Mouse (Mus musculus): ENCODE measurements around the gene Coro2a. TPM values are rescaled to one million over a fixed set of nuclear protein-coding genes. Genes with fewer than 3 reads are reported as not detected.

Coro2a gene
- total RNA-seq, 1 experiment, result 2.5 TPM

DNA sequence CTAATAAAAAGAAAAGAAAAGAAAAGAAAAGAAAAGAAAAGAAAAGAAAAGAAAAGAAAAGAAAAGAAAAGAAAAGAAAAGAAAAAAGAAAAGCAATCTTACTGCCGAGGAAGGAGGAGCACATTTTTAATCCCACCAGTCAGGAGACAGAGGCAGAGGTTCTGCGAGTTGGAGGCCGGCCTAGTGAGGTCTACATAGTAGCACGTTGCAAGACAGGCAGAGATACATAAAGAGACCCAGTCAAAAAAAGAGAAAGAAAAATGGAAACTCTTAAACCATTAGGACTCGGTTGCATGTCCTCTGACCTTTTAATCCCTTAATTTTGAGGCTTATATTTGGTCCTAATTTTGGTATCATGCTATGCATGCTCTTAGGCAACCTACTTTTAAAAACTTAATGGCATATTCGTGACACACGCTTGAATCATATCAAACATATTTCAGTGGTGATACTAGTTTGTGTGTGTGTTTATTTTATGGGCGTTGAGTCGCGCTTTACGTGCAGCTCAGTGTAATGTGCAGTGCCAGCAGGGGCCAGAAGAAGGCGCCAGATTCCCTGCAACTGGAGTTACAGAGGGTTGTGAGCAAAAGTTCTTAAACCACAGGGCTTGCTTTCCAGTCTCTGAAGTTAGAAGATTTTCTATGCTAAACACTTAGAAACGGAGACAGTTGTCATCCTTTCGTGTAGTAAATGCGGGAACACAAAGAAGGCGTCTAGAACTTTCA, 94.1 kb downstream of the Coro2a start:
- Histone ChIP-seq H3K36me3 (ENCODE audit: control insufficient read depth, insufficient read depth, low read length, poor library complexity, severe bottlenecking) (peaks cover 4% of the 10 kb centered on the region), H3K9ac (ENCODE audit: insufficient read depth, low read depth, low read length, poor library complexity, severe bottlenecking) (no peak overlapping the region), H3K27ac (ENCODE audit: insufficient read depth, low read depth, low read length, poor library complexity, severe bottlenecking) (no peak overlapping the region), H3K4me1 (ENCODE audit: control insufficient read depth in 2 of 2, insufficient read depth in 2 of 2, low read length in 2 of 2, poor library complexity in 1 of 2) (0 out of 4 replicates have a peak, but pooled peaks cover 0 to 3% of the 10 kb centered on the region in 2 experiments), H3K9me3 (ENCODE audit: control insufficient read depth, insufficient read depth, low read depth, low read length) (no peaks in the 10 kb centered on the region), H3K4me3 (ENCODE audit: insufficient read depth in 1 of 2, low read depth in 1 of 2, low read length in 2 of 2, poor library complexity in 1 of 2, severe bottlenecking in 1 of 2) (peak overlapping the region; percentile 26 to 67; a peak in 2 of 4 replicates)
- in situ Hi-C loops (cut with MboI; ENCODE audit: low sequenced_read_pairs in 2 of 2, unreplicated experiment in 2 of 2), result no loop called here
- DNase-seq (ENCODE audit: low read depth, low spot score), result peak; percentile 77
- TF ChIP-seq MAFK (IDR thresholded peaks at IDR 0.05; ENCODE audit: insufficient read depth, low read depth, low read length) (no peak), ZNF384 (IDR thresholded peaks at IDR 0.05; ENCODE audit: low read depth, low read length) (no peak), CHD2 (IDR thresholded peaks at IDR 0.05; ENCODE audit: low read depth, low read length) (no peak), ZC3H11A (IDR thresholded peaks at IDR 0.05; ENCODE audit: borderline replicate concordance, low read depth, low read length) (peak; percentile 31; the same call in 1 of the 2 replicates), HCFC1 (IDR thresholded peaks at IDR 0.05; ENCODE audit: borderline replicate concordance, insufficient read depth, low read length) (no peak)

DNA sequence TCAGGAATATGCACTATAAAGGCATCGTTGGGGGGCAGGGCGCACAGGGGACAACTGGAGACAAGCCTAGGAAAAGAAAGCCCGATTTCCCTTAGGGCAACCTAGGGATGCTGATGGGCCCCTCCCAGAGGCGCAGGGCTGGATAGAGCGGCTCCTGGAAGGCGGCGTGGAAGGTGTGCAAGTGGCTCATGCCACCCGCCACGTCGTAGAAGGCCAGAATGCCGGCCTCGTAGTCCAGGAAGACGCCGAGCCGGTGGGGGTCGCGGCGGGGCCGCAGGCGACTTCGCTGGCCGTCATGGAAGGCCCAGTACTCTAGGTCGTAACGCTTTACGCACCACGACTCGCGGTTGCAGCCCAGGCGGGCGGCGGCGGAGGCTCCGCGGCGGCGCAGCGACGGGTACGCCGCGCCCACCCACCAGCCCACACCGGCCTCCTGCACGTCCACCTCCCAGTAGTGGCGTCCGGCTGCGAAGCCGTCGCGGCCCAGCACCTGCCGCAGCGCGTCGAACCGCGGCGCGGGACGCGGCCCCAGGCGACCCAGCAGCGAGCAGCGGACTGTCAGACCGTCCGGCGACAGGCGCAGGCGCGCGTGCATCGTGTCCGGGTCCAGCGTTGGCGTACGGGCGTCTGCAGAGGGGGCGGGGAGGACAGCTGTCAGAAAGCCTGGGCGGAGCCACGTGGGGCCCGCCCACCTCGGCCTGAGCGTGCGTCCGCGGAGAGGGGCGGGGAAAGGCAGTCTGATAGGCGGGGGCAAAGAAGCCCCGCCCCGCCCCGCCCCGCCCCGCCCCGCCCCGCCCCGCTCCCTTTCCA, 95.0 kb downstream of the Coro2a start:
- in situ Hi-C loops (cut with MboI; ENCODE audit: low sequenced_read_pairs in 2 of 2, unreplicated experiment in 2 of 2), result no loop called here
- no peak for TF ChIP-seq CHD2 (IDR thresholded peaks at IDR 0.05; ENCODE audit: low read depth, low read length)
- TF ChIP-seq ZC3H11A (IDR thresholded peaks at IDR 0.05; ENCODE audit: borderline replicate concordance, low read depth, low read length), result no peak
- no peak for TF ChIP-seq ZNF384 (IDR thresholded peaks at IDR 0.05; ENCODE audit: low read depth, low read length)
- TF ChIP-seq MAFK (IDR thresholded peaks at IDR 0.05; ENCODE audit: insufficient read depth, low read depth, low read length), result no peak
- TF ChIP-seq HCFC1 (IDR thresholded peaks at IDR 0.05; ENCODE audit: borderline replicate concordance, insufficient read depth, low read length), result no peak
- peak; percentile 69 for DNase-seq (ENCODE audit: low read depth, low spot score)

DNA sequence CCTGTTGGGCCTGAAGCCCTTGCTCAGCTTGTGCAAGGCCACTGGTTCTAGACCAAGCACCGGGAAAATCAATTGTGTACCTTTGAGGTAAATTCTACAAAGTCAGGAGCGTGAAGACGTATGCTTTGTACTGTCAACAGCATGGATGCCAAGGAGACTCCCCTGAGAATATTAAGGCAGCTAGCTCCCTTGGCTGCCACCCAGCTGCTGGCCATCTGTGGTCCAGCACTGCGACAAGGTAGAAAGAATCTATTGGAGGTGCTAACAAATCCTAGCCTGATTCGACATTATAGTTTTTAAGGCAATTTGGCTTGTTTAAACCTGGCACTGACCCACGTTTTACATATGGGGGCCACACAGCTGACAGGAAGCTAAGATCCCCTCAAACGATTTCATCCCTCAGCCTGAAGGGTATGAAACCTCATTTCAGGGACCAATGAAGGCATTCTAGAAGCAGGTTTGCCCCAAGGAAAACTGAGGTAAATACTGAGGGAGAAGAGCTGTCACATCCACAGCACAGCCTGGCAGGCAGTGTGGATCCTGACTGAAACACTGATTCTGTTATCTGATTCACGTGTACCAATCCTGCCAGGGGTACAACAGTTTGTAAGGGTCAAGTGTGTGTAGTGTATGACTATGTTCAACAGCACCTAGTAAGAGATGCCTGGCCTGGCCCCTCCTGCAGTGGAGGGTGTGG, 96.5 kb downstream of the Coro2a start:
- no peak for TF ChIP-seq ZC3H11A (IDR thresholded peaks at IDR 0.05; ENCODE audit: borderline replicate concordance, low read depth, low read length)
- no peak for TF ChIP-seq CHD2 (IDR thresholded peaks at IDR 0.05; ENCODE audit: low read depth, low read length)
- no peak for TF ChIP-seq HCFC1 (IDR thresholded peaks at IDR 0.05; ENCODE audit: borderline replicate concordance, insufficient read depth, low read length)
- TF ChIP-seq MAFK (IDR thresholded peaks at IDR 0.05; ENCODE audit: insufficient read depth, low read depth, low read length), result no peak
- no peak for TF ChIP-seq ZNF384 (IDR thresholded peaks at IDR 0.05; ENCODE audit: low read depth, low read length)
- in situ Hi-C loops (cut with MboI; ENCODE audit: low sequenced_read_pairs in 2 of 2, unreplicated experiment in 2 of 2), result no loop called here
- no peak for DNase-seq (ENCODE audit: low read depth, low spot score)
- H3K36me3 ChIP-seq (ENCODE audit: control insufficient read depth, insufficient read depth, low read length, poor library complexity, severe bottlenecking), result peaks cover 19% of the 10 kb centered on the region
- H3K27ac ChIP-seq (ENCODE audit: insufficient read depth, low read depth, low read length, poor library complexity, severe bottlenecking), result no peak overlapping the region
- no peak overlapping the region for H3K9ac ChIP-seq (ENCODE audit: insufficient read depth, low read depth, low read length, poor library complexity, severe bottlenecking)
- no peaks in the 10 kb centered on the region for H3K9me3 ChIP-seq (ENCODE audit: control insufficient read depth, insufficient read depth, low read depth, low read length)
- H3K4me1 ChIP-seq (ENCODE audit: control insufficient read depth in 2 of 2, insufficient read depth in 2 of 2, low read length in 2 of 2, poor library complexity in 1 of 2), result peaks cover 0 to 2% of the 10 kb centered on the region in 2 experiments; a peak in 1 of 4 replicates
- no peak overlapping the region for H3K4me3 ChIP-seq (ENCODE audit: insufficient read depth in 1 of 2, low read depth in 1 of 2, low read length in 2 of 2, poor library complexity in 1 of 2, severe bottlenecking in 1 of 2)

More for the DNA sequence above, 95.0 kb downstream of the Coro2a start:
- H3K9me3 ChIP-seq (ENCODE audit: control insufficient read depth, insufficient read depth, low read depth, low read length), result no peaks in the 10 kb centered on the region
- peak overlapping the region; percentile 67 to 71 for H3K4me3 ChIP-seq (ENCODE audit: insufficient read depth in 1 of 2, low read depth in 1 of 2, low read length in 2 of 2, poor library complexity in 1 of 2, severe bottlenecking in 1 of 2)
- H3K36me3 ChIP-seq (ENCODE audit: control insufficient read depth, insufficient read depth, low read length, poor library complexity, severe bottlenecking), result peaks cover 9% of the 10 kb centered on the region
- H3K4me1 ChIP-seq (ENCODE audit: control insufficient read depth in 2 of 2, insufficient read depth in 2 of 2, low read length in 2 of 2, poor library complexity in 1 of 2), result peaks cover 0 to 4% of the 10 kb centered on the region in 2 experiments; a peak in 1 of 4 replicates
- no peak overlapping the region for H3K27ac ChIP-seq (ENCODE audit: insufficient read depth, low read depth, low read length, poor library complexity, severe bottlenecking)
- peak overlapping the region; percentile 18; the same call in 1 of the 2 replicates for H3K9ac ChIP-seq (ENCODE audit: insufficient read depth, low read depth, low read length, poor library complexity, severe bottlenecking)

DNA sequence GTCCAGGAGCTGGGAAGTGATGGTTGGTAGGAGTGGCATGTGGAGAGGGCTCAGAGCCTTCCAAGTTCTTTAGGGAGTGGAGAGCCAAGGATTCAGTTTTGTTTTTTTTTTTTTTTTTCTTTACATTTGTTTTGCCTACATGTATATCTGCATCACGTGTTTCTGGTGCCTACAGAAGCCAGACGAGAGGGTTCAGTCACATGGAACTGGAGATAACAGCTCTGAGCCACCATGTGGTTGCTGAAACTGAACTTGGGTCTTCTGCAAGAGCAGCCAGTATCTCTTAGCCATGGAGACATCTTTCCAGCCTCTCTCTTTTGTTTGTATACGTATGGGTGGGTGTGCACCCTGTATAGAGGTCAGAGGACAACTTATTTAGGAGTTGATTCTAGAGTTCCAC, 98.1 kb downstream of the Coro2a start:
- Histone ChIP-seq H3K4me1 (ENCODE audit: control insufficient read depth in 2 of 2, insufficient read depth in 2 of 2, low read length in 2 of 2, poor library complexity in 1 of 2) (peaks cover 0 to 2% of the 10 kb centered on the region in 2 experiments; a peak in 1 of 4 replicates), H3K27ac (ENCODE audit: insufficient read depth, low read depth, low read length, poor library complexity, severe bottlenecking) (no peak overlapping the region), H3K36me3 (ENCODE audit: control insufficient read depth, insufficient read depth, low read length, poor library complexity, severe bottlenecking) (peaks cover 33% of the 10 kb centered on the region), H3K9me3 (ENCODE audit: control insufficient read depth, insufficient read depth, low read depth, low read length) (no peaks in the 10 kb centered on the region), H3K9ac (ENCODE audit: insufficient read depth, low read depth, low read length, poor library complexity, severe bottlenecking) (no peak overlapping the region), H3K4me3 (ENCODE audit: insufficient read depth in 1 of 2, low read depth in 1 of 2, low read length in 2 of 2, poor library complexity in 1 of 2, severe bottlenecking in 1 of 2) (no peak overlapping the region)
- no peak for DNase-seq (ENCODE audit: low read depth, low spot score)
- TF ChIP-seq MAFK (IDR thresholded peaks at IDR 0.05; ENCODE audit: insufficient read depth, low read depth, low read length), result no peak
- TF ChIP-seq ZNF384 (IDR thresholded peaks at IDR 0.05; ENCODE audit: low read depth, low read length), result no peak
- no peak for TF ChIP-seq HCFC1 (IDR thresholded peaks at IDR 0.05; ENCODE audit: borderline replicate concordance, insufficient read depth, low read length)
- no peak for TF ChIP-seq CHD2 (IDR thresholded peaks at IDR 0.05; ENCODE audit: low read depth, low read length)
- no peak for TF ChIP-seq ZC3H11A (IDR thresholded peaks at IDR 0.05; ENCODE audit: borderline replicate concordance, low read depth, low read length)
- in situ Hi-C loops (cut with MboI; ENCODE audit: low sequenced_read_pairs in 2 of 2, unreplicated experiment in 2 of 2), result no loop called here

Data from ES-E14 (cell line).